Mouse (Mus musculus): Measurements from ENCODE around the gene Zfp944. TPM values are rescaled to one million over a fixed set of nuclear protein-coding genes. Genes with fewer than 3 reads are reported as not detected.
A peak's percentile ranks its signal among the peaks of the same experiment; 100 is the strongest.
"Not testable (repeated sequence)": the region's sequence is repeated elsewhere in the genome, so short reads cannot be mapped to it uniquely, and the experiment has no call there.

Zfp944 gene
- 5.9 and 7.9 TPM in 2 replicates for total RNA-seq (2014; rRNA removed)
- polyA plus RNA-seq (2015; fragmentation: Nextera tagmentation; extraction: Ambion mirVana) = 7.6 and 8.0 TPM in 2 replicates

DNA sequence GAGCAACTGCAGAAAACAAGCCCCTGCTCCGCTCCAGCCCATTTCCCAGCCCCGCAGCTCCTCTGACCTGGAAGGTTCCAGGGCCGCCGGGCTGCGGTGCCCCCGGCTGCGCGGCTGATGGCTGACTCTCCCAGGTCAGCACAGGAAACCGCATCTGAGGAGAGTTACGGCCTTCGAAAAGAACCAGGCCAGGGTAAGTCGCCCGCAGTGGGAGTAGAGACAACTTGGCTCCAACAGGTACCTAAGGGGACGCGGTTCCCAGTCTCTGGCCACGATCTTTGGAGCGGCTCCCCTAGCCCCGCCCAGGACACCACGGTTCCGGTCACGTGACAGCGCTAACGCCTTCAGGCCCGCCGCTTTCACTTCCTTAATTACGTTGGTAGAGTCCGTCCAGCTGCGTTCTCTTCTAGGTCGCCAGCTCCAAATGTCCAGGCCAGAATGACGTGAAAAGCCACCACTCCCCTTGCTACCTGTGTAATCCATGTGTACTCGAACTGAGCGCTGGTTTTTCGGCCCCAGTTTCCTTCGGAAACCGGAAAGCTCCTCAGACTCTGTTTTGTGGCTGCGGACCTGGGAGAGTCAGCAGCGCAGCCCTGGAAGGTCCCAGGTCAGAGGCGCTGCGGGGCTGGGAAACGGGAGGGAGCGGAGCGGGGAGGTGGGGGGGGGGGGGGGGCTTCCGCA, at the start of gene Zfp944, which contains the start of gene Zfp758:
TSS of gene Zfp944 (minus strand) at position 300 of the 681 bp plus-strand sequence.
TSS of gene Zfp758 (plus strand) at position 353 of the 681 bp plus-strand sequence.
- ATAC-seq (ENCODE audit: low FRiP score) (peak; percentile 95), DNase-seq (ENCODE audit: low spot score) (peak; percentile 30)
- H3K36me3 ChIP-seq (ENCODE audit: insufficient read depth, low read length); H3K9me3 ChIP-seq (ENCODE audit: low read length); H3K4me1 ChIP-seq (ENCODE audit: insufficient read depth, low read length); H3K27me3 ChIP-seq (ENCODE audit: insufficient read depth, low read length); H3K27ac ChIP-seq (ENCODE audit: low read depth, low read length): not testable (repeated sequence)
- WGBS = under 1% methylated on average over 27 of the region's 43 CpGs
- Histone ChIP-seq H3K4me2 (ENCODE audit: low read depth, low read length, poor library complexity, severe bottlenecking) (peak within 1 kb of the TSS; percentile 48), H3K4me3 (ENCODE audit: low read depth, low read length) (peak within 1 kb of the TSS; percentile 53), H3K9ac (replicated peaks; ENCODE audit: low read length, poor library complexity, severe bottlenecking) (peak within 1 kb of the TSS; percentile 42)

DNA sequence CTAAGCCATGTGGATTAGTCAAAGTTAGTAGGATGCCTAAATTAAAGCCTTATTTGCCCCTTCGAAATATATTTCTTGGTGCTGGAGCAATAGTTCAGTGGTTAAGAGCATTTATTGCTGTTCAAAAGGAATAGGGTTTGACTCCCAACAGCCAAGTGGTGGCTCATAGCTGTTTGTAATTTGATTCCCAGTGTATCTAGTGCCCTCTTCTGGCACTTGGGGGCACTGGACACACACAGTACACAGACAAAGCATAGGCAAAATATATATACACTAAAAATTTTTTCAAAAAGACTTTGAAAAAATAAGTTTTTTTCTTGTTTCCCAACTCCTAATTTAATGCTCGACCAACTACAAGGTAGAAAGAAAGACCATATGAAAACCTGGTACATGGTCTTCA, 49.6 kb upstream of the Zfp944 start:
- Histone ChIP-seq H3K27ac (ENCODE audit: low read depth, low read length) (no peak overlapping the region), H3K36me3 (ENCODE audit: insufficient read depth, low read length) (no peaks in the 10 kb centered on the region), H3K4me1 (ENCODE audit: insufficient read depth, low read length) (no peaks in the 10 kb centered on the region), H3K4me2 (ENCODE audit: low read depth, low read length, poor library complexity, severe bottlenecking) (no peak overlapping the region), H3K9ac (replicated peaks; ENCODE audit: low read length, poor library complexity, severe bottlenecking) (no peak overlapping the region), H3K4me3 (ENCODE audit: low read depth, low read length) (no peak overlapping the region), H3K27me3 (ENCODE audit: insufficient read depth, low read length) (no peaks in the 10 kb centered on the region), H3K9me3 (ENCODE audit: low read length) (no peaks in the 10 kb centered on the region)
- no peak for ATAC-seq (ENCODE audit: low FRiP score)
- peak; percentile 51 for TF ChIP-seq CTCF (IDR thresholded peaks at IDR 0.05)
- peak; percentile 5 for DNase-seq (ENCODE audit: low spot score)
- WGBS = 80% methylated on average over 2 of the region's 2 CpGs

DNA sequence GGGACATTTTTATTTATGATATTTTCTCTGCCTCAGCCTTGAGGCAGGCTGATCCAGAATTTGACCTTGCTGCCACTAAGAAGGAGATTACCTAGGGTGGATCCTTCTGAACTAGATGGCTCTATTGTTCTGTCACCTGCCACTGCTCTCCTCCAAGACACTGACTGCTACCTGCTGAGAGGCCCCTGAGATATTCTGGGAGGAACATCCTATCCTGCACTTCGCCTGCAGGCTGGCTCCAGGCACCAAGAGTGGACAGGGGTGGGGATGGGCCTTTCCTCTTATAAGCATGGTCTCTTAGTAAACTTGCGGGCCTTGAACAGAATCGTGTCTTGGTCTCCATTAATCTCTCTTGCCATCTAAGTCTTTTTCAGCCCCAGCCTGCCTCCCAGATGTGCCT, 2.7 kb upstream of the Zfp944 start:
- no peaks in the 10 kb centered on the region for H3K27me3 ChIP-seq (ENCODE audit: insufficient read depth, low read length)
- 95% methylated on average over 3 of the region's 3 CpGs for WGBS
- DNase-seq (ENCODE audit: low spot score) (no peak), ATAC-seq (ENCODE audit: low FRiP score) (no peak)
- no peaks in the 10 kb centered on the region for H3K36me3 ChIP-seq (ENCODE audit: insufficient read depth, low read length)
- H3K27ac ChIP-seq (ENCODE audit: low read depth, low read length) = no peak overlapping the region
- H3K9ac ChIP-seq (replicated peaks; ENCODE audit: low read length, poor library complexity, severe bottlenecking) = no peak overlapping the region
- no peak for TF ChIP-seq CTCF (IDR thresholded peaks at IDR 0.05)
- H3K4me2 ChIP-seq (ENCODE audit: low read depth, low read length, poor library complexity, severe bottlenecking) = no peak overlapping the region
- H3K4me3 ChIP-seq (ENCODE audit: low read depth, low read length) = no peak overlapping the region
- no peaks in the 10 kb centered on the region for H3K4me1 ChIP-seq (ENCODE audit: insufficient read depth, low read length)
- peaks cover 5% of the 10 kb centered on the region for H3K9me3 ChIP-seq (ENCODE audit: low read length)

DNA sequence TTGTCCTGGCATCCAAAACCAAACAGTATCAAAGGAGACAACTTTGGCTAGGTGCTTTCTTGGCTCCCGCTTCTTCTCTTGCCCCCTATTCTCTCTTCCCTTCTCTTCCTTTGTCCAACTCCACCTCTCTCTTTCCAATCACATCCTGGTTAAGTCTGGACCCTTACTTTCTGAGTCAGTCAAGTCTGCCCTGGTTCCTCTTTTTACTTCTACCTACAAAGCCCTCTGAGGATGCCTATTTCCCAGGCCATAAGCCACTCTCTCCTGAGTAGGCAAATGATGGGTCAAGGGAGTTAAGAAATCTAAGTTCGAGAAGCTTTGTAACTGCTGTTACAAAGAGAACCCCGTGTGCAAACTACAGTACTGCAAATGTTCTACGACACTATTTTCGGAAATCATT, 628 bp downstream of the Zfp944 start:
- TF ChIP-seq CTCF (IDR thresholded peaks at IDR 0.05) = no peak
- ATAC-seq (ENCODE audit: low FRiP score) = no peak
- Histone ChIP-seq H3K27ac (ENCODE audit: low read depth, low read length) (no peak overlapping the region), H3K36me3 (ENCODE audit: insufficient read depth, low read length) (no peaks in the 10 kb centered on the region), H3K9me3 (ENCODE audit: low read length) (no peaks in the 10 kb centered on the region), H3K9ac (replicated peaks; ENCODE audit: low read length, poor library complexity, severe bottlenecking) (peak overlapping the region; percentile 39), H3K4me1 (ENCODE audit: insufficient read depth, low read length) (no peaks in the 10 kb centered on the region), H3K27me3 (ENCODE audit: insufficient read depth, low read length) (no peaks in the 10 kb centered on the region), H3K4me3 (ENCODE audit: low read depth, low read length) (peak overlapping the region; percentile 53), H3K4me2 (ENCODE audit: low read depth, low read length, poor library complexity, severe bottlenecking) (peak overlapping the region; percentile 48)
- WGBS = 24% methylated on average over 5 of the region's 5 CpGs
- no peak for DNase-seq (ENCODE audit: low spot score)

DNA sequence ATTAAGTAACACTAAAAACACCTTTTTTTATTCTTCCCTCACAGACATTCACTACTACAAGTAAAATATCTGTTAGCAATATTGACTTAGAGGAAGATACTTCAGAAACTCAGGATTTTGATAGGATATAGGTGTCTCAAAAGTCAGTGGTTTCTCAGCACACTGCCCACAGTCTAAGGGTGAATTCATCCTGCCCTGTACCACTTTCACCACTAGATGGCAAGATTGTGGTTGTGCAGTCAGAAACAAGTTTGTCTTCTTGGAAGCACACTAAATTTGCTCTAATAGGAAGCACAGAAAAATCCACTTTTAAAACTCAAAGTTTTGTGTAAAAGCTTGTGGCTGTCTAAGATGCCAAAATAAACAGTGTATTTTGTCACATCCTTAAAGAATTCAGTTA, 8.4 kb downstream of the Zfp944 start:
- Histone ChIP-seq H3K4me1 (ENCODE audit: insufficient read depth, low read length) (no peaks in the 10 kb centered on the region), H3K4me3 (ENCODE audit: low read depth, low read length) (no peak overlapping the region), H3K9me3 (ENCODE audit: low read length) (no peaks in the 10 kb centered on the region), H3K9ac (replicated peaks; ENCODE audit: low read length, poor library complexity, severe bottlenecking) (no peak overlapping the region), H3K27ac (ENCODE audit: low read depth, low read length) (no peak overlapping the region), H3K27me3 (ENCODE audit: insufficient read depth, low read length) (no peaks in the 10 kb centered on the region), H3K36me3 (ENCODE audit: insufficient read depth, low read length) (no peaks in the 10 kb centered on the region), H3K4me2 (ENCODE audit: low read depth, low read length, poor library complexity, severe bottlenecking) (no peak overlapping the region)
- TF ChIP-seq CTCF (IDR thresholded peaks at IDR 0.05) = peak; percentile 78
- ATAC-seq (ENCODE audit: low FRiP score) (no peak), DNase-seq (ENCODE audit: low spot score) (peak; percentile 42)

DNA sequence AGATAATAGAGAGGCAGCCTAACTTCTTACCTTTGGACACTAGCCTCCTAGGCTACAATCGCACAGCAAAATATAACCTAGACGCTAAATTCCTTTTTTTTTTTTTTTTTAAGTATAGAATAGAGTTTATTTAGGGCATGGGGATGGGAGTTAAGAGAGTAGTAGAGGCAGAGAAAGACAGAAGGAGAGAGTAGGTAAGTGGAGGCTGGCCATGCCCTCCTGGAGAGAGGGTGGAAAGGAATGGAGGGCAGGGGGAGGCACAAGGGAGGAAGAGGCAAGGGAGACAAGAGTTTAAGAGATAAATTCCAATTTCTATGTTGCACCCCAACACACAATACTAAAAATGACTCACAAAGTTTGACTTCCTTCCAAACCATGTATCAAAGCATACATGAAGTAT, 46.0 kb downstream of the Zfp944 start:
- not testable (repeated sequence) for H3K9me3 ChIP-seq (ENCODE audit: low read length); ATAC-seq (ENCODE audit: low FRiP score); H3K27ac ChIP-seq (ENCODE audit: low read depth, low read length); H3K36me3 ChIP-seq (ENCODE audit: insufficient read depth, low read length); H3K9ac ChIP-seq (replicated peaks; ENCODE audit: low read length, poor library complexity, severe bottlenecking); H3K4me1 ChIP-seq (ENCODE audit: insufficient read depth, low read length); H3K27me3 ChIP-seq (ENCODE audit: insufficient read depth, low read length); DNase-seq (ENCODE audit: low spot score)
- Histone ChIP-seq H3K4me3 (ENCODE audit: low read depth, low read length) (peak overlapping the region; percentile 50), H3K4me2 (ENCODE audit: low read depth, low read length, poor library complexity, severe bottlenecking) (peak overlapping the region; percentile 42)
- WGBS = 16% methylated on average over 2 of the region's 2 CpGs

Measured in midbrain, postnatal 0 days (tissue).